Mouse (Mus musculus): ENCODE data around the gene BC025920. TPM values are rescaled to one million over a fixed set of nuclear protein-coding genes. Genes with fewer than 3 reads are reported as not detected.
A peak's percentile ranks its signal among the peaks of the same experiment; 100 is the strongest.

Gene BC025920
- polyA plus RNA-seq, 1 experiment from 2014 or later = 0.61 TPM

- peak; percentile 11 for ATAC-seq
- Histone ChIP-seq H3K4me2 (ENCODE audit: low read depth, low read length) (peak overlapping the region; percentile 84), H3K9ac (ENCODE audit: low read depth, low read length) (peak overlapping the region; percentile 6), H3K4me1 (ENCODE audit: control insufficient read depth, insufficient read depth, low read length) (peaks cover 60% of the 10 kb centered on the region), H3K27ac (ENCODE audit: low read length) (peak overlapping the region; percentile 69), H3K9me3 (ENCODE audit: control insufficient read depth, low read length) (no peaks in the 10 kb centered on the region), H3K36me3 (ENCODE audit: control insufficient read depth, insufficient read depth, low read length) (no peaks in the 10 kb centered on the region), H3K27me3 (replicated peaks; ENCODE audit: control insufficient read depth, insufficient read depth, low read length) (no peaks in the 10 kb centered on the region), H3K4me3 (ENCODE audit: low read length) (peak overlapping the region; percentile 29)
- 13% methylated on average over 9 of the region's 9 CpGs for WGBS
Measured at GRCm38 (mm10) chr10:81572133-81572671, 33.9 kb upstream of the BC025920 start.

GRCm38 (mm10) chr10:81572975-81573374 is 33.1 kb upstream of the BC025920 start:
- ATAC-seq = no peak
- peak overlapping the region; percentile 46; the same call in 1 of the 2 replicates for H3K27ac ChIP-seq (ENCODE audit: low read length)
- H3K36me3 ChIP-seq (ENCODE audit: control insufficient read depth, insufficient read depth, low read length) = no peaks in the 10 kb centered on the region
- H3K4me1 ChIP-seq (ENCODE audit: control insufficient read depth, insufficient read depth, low read length) = peaks cover 60% of the 10 kb centered on the region
- H3K27me3 ChIP-seq (replicated peaks; ENCODE audit: control insufficient read depth, insufficient read depth, low read length) = no peaks in the 10 kb centered on the region
- no peaks in the 10 kb centered on the region for H3K9me3 ChIP-seq (ENCODE audit: control insufficient read depth, low read length)
- H3K4me3 ChIP-seq (ENCODE audit: low read length) = no peak overlapping the region
- H3K9ac ChIP-seq (ENCODE audit: low read depth, low read length) = no peak overlapping the region
- H3K4me2 ChIP-seq (ENCODE audit: low read depth, low read length) = no peak overlapping the region
- WGBS = 16% methylated on average over 9 of the region's 9 CpGs

GRCm38 (mm10) chr10:81574081-81575056 is 31.7 kb upstream of the BC025920 start, which contains the start of gene Tle2:
Tle2 (plus strand) TSS chr10:81574561.
- Histone ChIP-seq H3K27ac (ENCODE audit: low read length) (peak within 1 kb of the TSS; percentile 46; the same call in 1 of the 2 replicates), H3K4me2 (ENCODE audit: low read depth, low read length) (peak within 1 kb of the TSS; percentile 89), H3K4me1 (ENCODE audit: control insufficient read depth, insufficient read depth, low read length) (peaks cover 48% of the 10 kb centered on the region), H3K9me3 (ENCODE audit: control insufficient read depth, low read length) (no peaks in the 10 kb centered on the region), H3K4me3 (ENCODE audit: low read length) (peak within 1 kb of the TSS; percentile 69), H3K27me3 (replicated peaks; ENCODE audit: control insufficient read depth, insufficient read depth, low read length) (no peaks in the 10 kb centered on the region), H3K36me3 (ENCODE audit: control insufficient read depth, insufficient read depth, low read length) (no peaks in the 10 kb centered on the region), H3K9ac (ENCODE audit: low read depth, low read length) (peak within 1 kb of the TSS; percentile 77)
- 30% methylated on average over 10 of the region's 10 CpGs for WGBS
- ATAC-seq = no peak

GRCm38 (mm10) chr10:81575208-81575631 is 30.9 kb upstream of the BC025920 start:
- H3K9me3 ChIP-seq (ENCODE audit: control insufficient read depth, low read length) = no peaks in the 10 kb centered on the region
- H3K4me1 ChIP-seq (ENCODE audit: control insufficient read depth, insufficient read depth, low read length) = peaks cover 39% of the 10 kb centered on the region
- WGBS = under 1% methylated on average over 27 of the region's 30 CpGs
- peak overlapping the region; percentile 89 for H3K4me2 ChIP-seq (ENCODE audit: low read depth, low read length)
- peak overlapping the region; percentile 77 for H3K9ac ChIP-seq (ENCODE audit: low read depth, low read length)
- no peaks in the 10 kb centered on the region for H3K27me3 ChIP-seq (replicated peaks; ENCODE audit: control insufficient read depth, insufficient read depth, low read length)
- no peaks in the 10 kb centered on the region for H3K36me3 ChIP-seq (ENCODE audit: control insufficient read depth, insufficient read depth, low read length)
- peak overlapping the region; percentile 46; the same call in 1 of the 2 replicates for H3K27ac ChIP-seq (ENCODE audit: low read length)
- ATAC-seq = no peak
- H3K4me3 ChIP-seq (ENCODE audit: low read length) = peak overlapping the region; percentile 69

GRCm38 (mm10) chr10:81575695-81576094 is 30.4 kb upstream of the BC025920 start:
- H3K4me1 ChIP-seq (ENCODE audit: control insufficient read depth, insufficient read depth, low read length) = peaks cover 37% of the 10 kb centered on the region
- H3K4me3 ChIP-seq (ENCODE audit: low read length) = peak overlapping the region; percentile 69
- H3K9me3 ChIP-seq (ENCODE audit: control insufficient read depth, low read length) = no peaks in the 10 kb centered on the region
- peak overlapping the region; percentile 46; the same call in 1 of the 2 replicates for H3K27ac ChIP-seq (ENCODE audit: low read length)
- ATAC-seq = no peak
- no peaks in the 10 kb centered on the region for H3K27me3 ChIP-seq (replicated peaks; ENCODE audit: control insufficient read depth, insufficient read depth, low read length)
- 4% methylated on average over 6 of the region's 6 CpGs for whole genome bisulfite sequencing
- H3K9ac ChIP-seq (ENCODE audit: low read depth, low read length) = peak overlapping the region; percentile 77
- no peaks in the 10 kb centered on the region for H3K36me3 ChIP-seq (ENCODE audit: control insufficient read depth, insufficient read depth, low read length)
- H3K4me2 ChIP-seq (ENCODE audit: low read depth, low read length) = peak overlapping the region; percentile 89

- Histone ChIP-seq H3K4me2 (ENCODE audit: low read depth, low read length) (no peak overlapping the region), H3K27me3 (replicated peaks; ENCODE audit: control insufficient read depth, insufficient read depth, low read length) (no peaks in the 10 kb centered on the region), H3K27ac (ENCODE audit: low read length) (no peak overlapping the region), H3K4me1 (ENCODE audit: control insufficient read depth, insufficient read depth, low read length) (peaks cover 8% of the 10 kb centered on the region), H3K36me3 (ENCODE audit: control insufficient read depth, insufficient read depth, low read length) (no peaks in the 10 kb centered on the region), H3K4me3 (ENCODE audit: low read length) (no peak overlapping the region), H3K9me3 (ENCODE audit: control insufficient read depth, low read length) (no peaks in the 10 kb centered on the region), H3K9ac (ENCODE audit: low read depth, low read length) (no peak overlapping the region)
- 63% methylated on average over 4 of the region's 4 CpGs for WGBS
- ATAC-seq = no peak
Measured at GRCm38 (mm10) chr10:81579967-81580366, 26.1 kb upstream of the BC025920 start.

GRCm38 (mm10) chr10:81580441-81581070 is 25.5 kb upstream of the BC025920 start:
- H3K27ac ChIP-seq (ENCODE audit: low read length) = no peak overlapping the region
- no peaks in the 10 kb centered on the region for H3K27me3 ChIP-seq (replicated peaks; ENCODE audit: control insufficient read depth, insufficient read depth, low read length)
- H3K4me1 ChIP-seq (ENCODE audit: control insufficient read depth, insufficient read depth, low read length) = peaks cover 4% of the 10 kb centered on the region
- H3K4me3 ChIP-seq (ENCODE audit: low read length) = no peak overlapping the region
- no peaks in the 10 kb centered on the region for H3K36me3 ChIP-seq (ENCODE audit: control insufficient read depth, insufficient read depth, low read length)
- ATAC-seq = no peak
- no peak overlapping the region for H3K4me2 ChIP-seq (ENCODE audit: low read depth, low read length)
- H3K9me3 ChIP-seq (ENCODE audit: control insufficient read depth, low read length) = no peaks in the 10 kb centered on the region
- WGBS = 58% methylated on average over 25 of the region's 25 CpGs
- no peak overlapping the region for H3K9ac ChIP-seq (ENCODE audit: low read depth, low read length)

- Histone ChIP-seq H3K4me2 (ENCODE audit: low read depth, low read length) (no peak overlapping the region), H3K9ac (ENCODE audit: low read depth, low read length) (no peak overlapping the region), H3K9me3 (ENCODE audit: control insufficient read depth, low read length) (no peaks in the 10 kb centered on the region), H3K27me3 (replicated peaks; ENCODE audit: control insufficient read depth, insufficient read depth, low read length) (no peaks in the 10 kb centered on the region), H3K4me1 (ENCODE audit: control insufficient read depth, insufficient read depth, low read length) (no peaks in the 10 kb centered on the region), H3K4me3 (ENCODE audit: low read length) (no peak overlapping the region), H3K27ac (ENCODE audit: low read length) (no peak overlapping the region), H3K36me3 (ENCODE audit: control insufficient read depth, insufficient read depth, low read length) (peaks cover 2% of the 10 kb centered on the region; the same call in 1 of the 2 replicates)
- WGBS = 50% methylated on average over 6 of the region's 6 CpGs
- no peak for ATAC-seq
Measured at GRCm38 (mm10) chr10:81583347-81583746, 22.7 kb upstream of the BC025920 start.

- H3K36me3 ChIP-seq (ENCODE audit: control insufficient read depth, insufficient read depth, low read length) = peaks cover 2% of the 10 kb centered on the region; the same call in 1 of the 2 replicates
- no peak overlapping the region for H3K27ac ChIP-seq (ENCODE audit: low read length)
- H3K9me3 ChIP-seq (ENCODE audit: control insufficient read depth, low read length) = no peaks in the 10 kb centered on the region
- no peaks in the 10 kb centered on the region; the same call in 1 of the 2 replicates for H3K27me3 ChIP-seq (replicated peaks; ENCODE audit: control insufficient read depth, insufficient read depth, low read length)
- 72% methylated on average over 7 of the region's 7 CpGs for WGBS
- no peak for ATAC-seq
- peaks cover 2% of the 10 kb centered on the region; the same call in 1 of the 2 replicates for H3K4me1 ChIP-seq (ENCODE audit: control insufficient read depth, insufficient read depth, low read length)
- no peak overlapping the region for H3K9ac ChIP-seq (ENCODE audit: low read depth, low read length)
- no peak overlapping the region for H3K4me2 ChIP-seq (ENCODE audit: low read depth, low read length)
- H3K4me3 ChIP-seq (ENCODE audit: low read length) = no peak overlapping the region
Measured at GRCm38 (mm10) chr10:81588739-81589138, 17.3 kb upstream of the BC025920 start.

Measured in intestine, embryonic 16.5 days (tissue).